Mouse (Mus musculus): ENCODE results near the gene Enpp3.

The Enpp3 gene

GRCm38 (mm10) chr10:24842676-24843075 is at the start of gene Enpp3:
TSS of gene Enpp3 (minus strand) at chr10:24842823.
- no peak for DNase-seq (ENCODE audit: low spot score in 2 of 2)

- DNase-seq (ENCODE audit: low spot score in 2 of 2), result no peak
Measured at GRCm38 (mm10) chr10:24888343-24888742, 45.7 kb upstream of the Enpp3 start.

- DNase-seq (ENCODE audit: low spot score in 2 of 2), result no peak
Measured at GRCm38 (mm10) chr10:24886008-24886407, 43.4 kb upstream of the Enpp3 start.

- no peak for DNase-seq (ENCODE audit: low spot score in 2 of 2)
Measured at GRCm38 (mm10) chr10:24873624-24874023, 31.0 kb upstream of the Enpp3 start.

- peak; percentile 96 to 98 for DNase-seq (ENCODE audit: low spot score in 2 of 2)
Measured at GRCm38 (mm10) chr10:24869760-24870290, 27.2 kb upstream of the Enpp3 start, which contains the start of gene Med23. TSS of gene Med23 (plus strand) at chr10:24869986.

- no peak for DNase-seq (ENCODE audit: low spot score in 2 of 2)
Measured at GRCm38 (mm10) chr10:24864434-24864833, 21.8 kb upstream of the Enpp3 start.

GRCm38 (mm10) chr10:24863146-24863545 is 20.5 kb upstream of the Enpp3 start:
- DNase-seq (ENCODE audit: low spot score in 2 of 2), result no peak

- DNase-seq (ENCODE audit: low spot score in 2 of 2), result no peak
Measured at GRCm38 (mm10) chr10:24841998-24842397, 625 bp downstream of the Enpp3 start.

- no peak for DNase-seq (ENCODE audit: low spot score in 2 of 2)
Measured at GRCm38 (mm10) chr10:24840795-24841194, 1.8 kb downstream of the Enpp3 start.

GRCm38 (mm10) chr10:24836366-24837038 is 6.1 kb downstream of the Enpp3 start:
- peak in 1 of 2 experiments; percentile 31 for DNase-seq (ENCODE audit: low spot score in 2 of 2)

- DNase-seq (ENCODE audit: low spot score in 2 of 2), result peak in 1 of 2 experiments; percentile 34
Measured at GRCm38 (mm10) chr10:24835702-24836342, 6.8 kb downstream of the Enpp3 start.

GRCm38 (mm10) chr10:24834634-24835371 is 7.8 kb downstream of the Enpp3 start:
- no peak for DNase-seq (ENCODE audit: low spot score in 2 of 2)

GRCm38 (mm10) chr10:24832306-24832705 is 10.3 kb downstream of the Enpp3 start:
- DNase-seq (ENCODE audit: low spot score in 2 of 2), result no peak

- DNase-seq (ENCODE audit: low spot score in 2 of 2), result no peak
Measured at GRCm38 (mm10) chr10:24831377-24832095, 11.1 kb downstream of the Enpp3 start.

GRCm38 (mm10) chr10:24830448-24830847 is 12.2 kb downstream of the Enpp3 start:
- DNase-seq (ENCODE audit: low spot score in 2 of 2), result no peak

- no peak for DNase-seq (ENCODE audit: low spot score in 2 of 2)
Measured at GRCm38 (mm10) chr10:24828136-24828535, 14.5 kb downstream of the Enpp3 start.

- no peak for DNase-seq (ENCODE audit: low spot score in 2 of 2)
Measured at GRCm38 (mm10) chr10:24826130-24826529, 16.5 kb downstream of the Enpp3 start.

GRCm38 (mm10) chr10:24825456-24826081 is 17.1 kb downstream of the Enpp3 start:
- DNase-seq (ENCODE audit: low spot score in 2 of 2), result no peak

- DNase-seq (ENCODE audit: low spot score in 2 of 2), result no peak
Measured at GRCm38 (mm10) chr10:24824621-24825020, 18.0 kb downstream of the Enpp3 start.

- DNase-seq (ENCODE audit: low spot score in 2 of 2), result peak in 1 of 2 experiments; percentile 44
Measured at GRCm38 (mm10) chr10:24823697-24824535, 18.7 kb downstream of the Enpp3 start.
